Mouse (Mus musculus): ENCODE measurements around the gene Bhlhe40. TPM values are rescaled to one million over a fixed set of nuclear protein-coding genes. Genes with fewer than 3 reads are reported as not detected.

Gene Bhlhe40
- polyA plus RNA-seq, 1 experiment from 2014 or later, result 7.8 TPM

- Histone ChIP-seq H3K4me2 (ENCODE audit: low read length) (no peak overlapping the region), H3K36me3 (ENCODE audit: control insufficient read depth, insufficient read depth, low read length) (no peaks in the 10 kb centered on the region), H3K9me3 (replicated peaks; ENCODE audit: control insufficient read depth, low read length, poor library complexity, severe bottlenecking) (no peaks in the 10 kb centered on the region), H3K27me3 (ENCODE audit: control insufficient read depth, insufficient read depth, low read depth, low read length) (no peaks in the 10 kb centered on the region), H3K4me3 (ENCODE audit: low read depth, low read length) (no peak overlapping the region), H3K9ac (ENCODE audit: low read depth, low read length) (no peak overlapping the region), H3K27ac (ENCODE audit: low read length) (no peak overlapping the region), H3K4me1 (ENCODE audit: control insufficient read depth, insufficient read depth, low read length) (peaks cover 11% of the 10 kb centered on the region; the same call in 1 of the 2 replicates)
- no peak for ATAC-seq
- 64% methylated on average over 9 of the region's 9 CpGs for WGBS
These were observed 44.1 kb downstream of the Bhlhe40 start for GRCm38 (mm10) chr6:108704316-108705080.

- Histone ChIP-seq H3K9me3 (replicated peaks; ENCODE audit: control insufficient read depth, low read length, poor library complexity, severe bottlenecking) (no peaks in the 10 kb centered on the region), H3K4me3 (ENCODE audit: low read depth, low read length) (no peak overlapping the region), H3K4me2 (ENCODE audit: low read length) (no peak overlapping the region), H3K36me3 (ENCODE audit: control insufficient read depth, insufficient read depth, low read length) (no peaks in the 10 kb centered on the region), H3K27me3 (ENCODE audit: control insufficient read depth, insufficient read depth, low read depth, low read length) (no peaks in the 10 kb centered on the region), H3K27ac (ENCODE audit: low read length) (no peak overlapping the region), H3K4me1 (ENCODE audit: control insufficient read depth, insufficient read depth, low read length) (peaks cover 6% of the 10 kb centered on the region; the same call in 1 of the 2 replicates), H3K9ac (ENCODE audit: low read depth, low read length) (no peak overlapping the region)
- no peak for ATAC-seq
- 84% methylated on average over 6 of the region's 6 CpGs for WGBS
These were observed 45.5 kb downstream of the Bhlhe40 start for GRCm38 (mm10) chr6:108705957-108706356.

- whole genome bisulfite sequencing, result 92% methylated on average over 8 of the region's 8 CpGs
- Histone ChIP-seq H3K4me3 (ENCODE audit: low read depth, low read length) (no peak overlapping the region), H3K27ac (ENCODE audit: low read length) (no peak overlapping the region), H3K9me3 (replicated peaks; ENCODE audit: control insufficient read depth, low read length, poor library complexity, severe bottlenecking) (no peaks in the 10 kb centered on the region), H3K4me2 (ENCODE audit: low read length) (no peak overlapping the region), H3K27me3 (ENCODE audit: control insufficient read depth, insufficient read depth, low read depth, low read length) (no peaks in the 10 kb centered on the region), H3K9ac (ENCODE audit: low read depth, low read length) (no peak overlapping the region), H3K36me3 (ENCODE audit: control insufficient read depth, insufficient read depth, low read length) (no peaks in the 10 kb centered on the region), H3K4me1 (ENCODE audit: control insufficient read depth, insufficient read depth, low read length) (peaks cover 6% of the 10 kb centered on the region; the same call in 1 of the 2 replicates)
- no peak for ATAC-seq
These were observed 46.7 kb downstream of the Bhlhe40 start for GRCm38 (mm10) chr6:108706994-108707645.

- Histone ChIP-seq H3K4me1 (ENCODE audit: control insufficient read depth, insufficient read depth, low read length) (peaks cover 6% of the 10 kb centered on the region; the same call in 1 of the 2 replicates), H3K36me3 (ENCODE audit: control insufficient read depth, insufficient read depth, low read length) (no peaks in the 10 kb centered on the region), H3K4me2 (ENCODE audit: low read length) (peak overlapping the region; percentile 88), H3K4me3 (ENCODE audit: low read depth, low read length) (peak overlapping the region; percentile 55), H3K27ac (ENCODE audit: low read length) (0 out of 2 replicates have a peak overlapping the region, but pooled peaks have one; percentile 17), H3K27me3 (ENCODE audit: control insufficient read depth, insufficient read depth, low read depth, low read length) (no peaks in the 10 kb centered on the region), H3K9ac (ENCODE audit: low read depth, low read length) (peak overlapping the region; percentile 77), H3K9me3 (replicated peaks; ENCODE audit: control insufficient read depth, low read length, poor library complexity, severe bottlenecking) (no peaks in the 10 kb centered on the region)
- WGBS, result 14% methylated on average over 9 of the region's 9 CpGs
- no peak; the same call in 1 of the 2 replicates for ATAC-seq
These were observed 48.7 kb downstream of the Bhlhe40 start for GRCm38 (mm10) chr6:108709131-108709470.

- Histone ChIP-seq H3K36me3 (ENCODE audit: control insufficient read depth, insufficient read depth, low read length) (no peaks in the 10 kb centered on the region), H3K9ac (ENCODE audit: low read depth, low read length) (peak overlapping the region; percentile 77), H3K4me3 (ENCODE audit: low read depth, low read length) (peak overlapping the region; percentile 55), H3K27me3 (ENCODE audit: control insufficient read depth, insufficient read depth, low read depth, low read length) (no peaks in the 10 kb centered on the region), H3K27ac (ENCODE audit: low read length) (peak overlapping the region; percentile 81), H3K9me3 (replicated peaks; ENCODE audit: control insufficient read depth, low read length, poor library complexity, severe bottlenecking) (no peaks in the 10 kb centered on the region), H3K4me2 (ENCODE audit: low read length) (peak overlapping the region; percentile 88), H3K4me1 (ENCODE audit: control insufficient read depth, insufficient read depth, low read length) (peaks cover 6% of the 10 kb centered on the region; the same call in 1 of the 2 replicates)
- ATAC-seq, result peak; percentile 96
- under 1% methylated on average over 29 of the region's 29 CpGs for WGBS
These were observed 49.2 kb downstream of the Bhlhe40 start for GRCm38 (mm10) chr6:108709471-108710231.

- H3K4me1 ChIP-seq (ENCODE audit: control insufficient read depth, insufficient read depth, low read length), result peaks cover 6% of the 10 kb centered on the region; the same call in 1 of the 2 replicates
- no peak overlapping the region for H3K4me3 ChIP-seq (ENCODE audit: low read depth, low read length)
- H3K9me3 ChIP-seq (replicated peaks; ENCODE audit: control insufficient read depth, low read length, poor library complexity, severe bottlenecking), result no peaks in the 10 kb centered on the region
- H3K9ac ChIP-seq (ENCODE audit: low read depth, low read length), result no peak overlapping the region
- H3K27me3 ChIP-seq (ENCODE audit: control insufficient read depth, insufficient read depth, low read depth, low read length), result no peaks in the 10 kb centered on the region
- no peak overlapping the region for H3K4me2 ChIP-seq (ENCODE audit: low read length)
- ATAC-seq, result no peak
- 77% methylated on average over 3 of the region's 3 CpGs for WGBS
- no peaks in the 10 kb centered on the region for H3K36me3 ChIP-seq (ENCODE audit: control insufficient read depth, insufficient read depth, low read length)
- no peak overlapping the region for H3K27ac ChIP-seq (ENCODE audit: low read length)
These were observed 50.2 kb downstream of the Bhlhe40 start for GRCm38 (mm10) chr6:108710667-108711066.

GRCm38 (mm10) chr6:108711192-108711964 lies 50.9 kb downstream of the Bhlhe40 start:
- Histone ChIP-seq H3K4me1 (ENCODE audit: control insufficient read depth, insufficient read depth, low read length) (peaks cover 6% of the 10 kb centered on the region; the same call in 1 of the 2 replicates), H3K4me3 (ENCODE audit: low read depth, low read length) (no peak overlapping the region), H3K4me2 (ENCODE audit: low read length) (no peak overlapping the region), H3K9ac (ENCODE audit: low read depth, low read length) (no peak overlapping the region), H3K27me3 (ENCODE audit: control insufficient read depth, insufficient read depth, low read depth, low read length) (no peaks in the 10 kb centered on the region), H3K9me3 (replicated peaks; ENCODE audit: control insufficient read depth, low read length, poor library complexity, severe bottlenecking) (no peaks in the 10 kb centered on the region), H3K36me3 (ENCODE audit: control insufficient read depth, insufficient read depth, low read length) (no peaks in the 10 kb centered on the region), H3K27ac (ENCODE audit: low read length) (no peak overlapping the region)
- 82% methylated on average over 4 of the region's 4 CpGs for WGBS
- ATAC-seq, result no peak

GRCm38 (mm10) chr6:108712148-108712547 lies 51.7 kb downstream of the Bhlhe40 start:
- H3K4me2 ChIP-seq (ENCODE audit: low read length), result no peak overlapping the region
- no peaks in the 10 kb centered on the region for H3K9me3 ChIP-seq (replicated peaks; ENCODE audit: control insufficient read depth, low read length, poor library complexity, severe bottlenecking)
- H3K9ac ChIP-seq (ENCODE audit: low read depth, low read length), result no peak overlapping the region
- H3K27me3 ChIP-seq (ENCODE audit: control insufficient read depth, insufficient read depth, low read depth, low read length), result no peaks in the 10 kb centered on the region
- peaks cover 6% of the 10 kb centered on the region; the same call in 1 of the 2 replicates for H3K4me1 ChIP-seq (ENCODE audit: control insufficient read depth, insufficient read depth, low read length)
- H3K4me3 ChIP-seq (ENCODE audit: low read depth, low read length), result no peak overlapping the region
- H3K27ac ChIP-seq (ENCODE audit: low read length), result no peak overlapping the region
- ATAC-seq, result no peak
- H3K36me3 ChIP-seq (ENCODE audit: control insufficient read depth, insufficient read depth, low read length), result no peaks in the 10 kb centered on the region
